Mouse (Mus musculus) spleen, adult 2 months (tissue): ENCODE measurements at regions not wholly inside any gene's neighbourhood (a gene's known extent, or its start where the extent isn't known, plus 50 kb on each side); places are given as distances from the start of the nearest gene placed in this dataset.

ENCODE experiments used
- DNase-seq, 2 experiments: peaks; one replicate each; pipeline versions ENCODE4 v3.0.0 to v3.0.0-alpha.2; 2012 to 2021; ENCODE audit warnings: low spot score in 2 of 2, low read depth in 1 of 2
- H3K27ac ChIP-seq: fragments of 200-500 bp; 2 replicates; pipeline ENCODE4 v1.5.1; 2012; ENCODE audit warnings: low read length, inconsistent platforms; ENCODE audit not compliant: insufficient read depth
- H3K27me3 ChIP-seq: fragments of 200-500 bp; 2 replicates; pipeline ENCODE4 v1.6.1; 2012; ENCODE audit warnings: mild to moderate bottlenecking, moderate library complexity, low read length, inconsistent platforms; ENCODE audit not compliant: control insufficient read depth, insufficient read depth
- H3K36me3 ChIP-seq: fragments of 200-500 bp; 2 replicates; pipeline ENCODE4 v1.6.1; 2012; ENCODE audit warnings: mild to moderate bottlenecking, low read length, inconsistent platforms; ENCODE audit not compliant: control insufficient read depth, insufficient read depth
- H3K4me1 ChIP-seq: fragments of 200-500 bp; 2 replicates; pipeline ENCODE4 v1.6.1; 2011; ENCODE audit warnings: inconsistent platforms; ENCODE audit not compliant: control insufficient read depth, insufficient read depth, insufficient read length
- H3K4me3 ChIP-seq: fragments of 200-500 bp; 2 replicates; pipeline ENCODE4 v1.5.1; 2011; ENCODE audit warnings: mild to moderate bottlenecking, inconsistent platforms; ENCODE audit not compliant: insufficient read depth, insufficient read length; ENCODE audit errors: extremely low read depth
- CTCF ChIP-seq: fragments of 200-500 bp; IDR thresholded peaks from 2 replicates; pipeline ENCODE4 v1.5.1; 2011; ENCODE audit warnings: mild to moderate bottlenecking, inconsistent platforms; ENCODE audit not compliant: insufficient read depth, insufficient read length, insufficient replicate concordance; ENCODE audit errors: extremely low read depth
- POLR2A ChIP-seq: fragments of 200-500 bp; IDR thresholded peaks from 2 replicates; pipeline ENCODE4 v1.6.1; 2011; ENCODE audit warnings: low read depth, low read length, inconsistent platforms
- WGBS: fragments of 180-500 bp; shearing (Covaris S2); methylation state at CpG from one replicate; pipeline ENCODE4 v1.1.7; 2018; 5-methylcytosine and 5-hydroxymethylcytosine counted together

- 88% methylated on average over 12 of the region's 12 CpGs for WGBS
- DNase-seq, result no peak
- no peak for TF ChIP-seq POLR2A
- no peak for TF ChIP-seq CTCF
- H3K4me3 ChIP-seq, result no peak overlapping the region
- H3K27ac ChIP-seq, result no peak overlapping the region
- no peaks in the 10 kb centered on the region for H3K4me1 ChIP-seq
- H3K36me3 ChIP-seq, result no peaks in the 10 kb centered on the region
- H3K27me3 ChIP-seq, result no peaks in the 10 kb centered on the region
Measured at GRCm38 (mm10) chr3:138651361-138652205, 90.4 kb upstream of the Tspan5 start.

- H3K36me3 ChIP-seq, result no peaks in the 10 kb centered on the region
Measured at GRCm38 (mm10) chr3:138652206-138652605, 89.8 kb upstream of the Tspan5 start.

GRCm38 (mm10) chr3:138652685-138653084, 89.3 kb upstream of the Tspan5 start:
- H3K27me3 ChIP-seq, result no peaks in the 10 kb centered on the region
- no peak for TF ChIP-seq CTCF
- no peak for TF ChIP-seq POLR2A
- no peak overlapping the region for H3K4me3 ChIP-seq
- DNase-seq, result no peak
- H3K27ac ChIP-seq, result no peak overlapping the region
- no peaks in the 10 kb centered on the region for H3K36me3 ChIP-seq
- 95% methylated on average over 4 of the region's 4 CpGs for WGBS
- H3K4me1 ChIP-seq, result no peaks in the 10 kb centered on the region

More at GRCm38 (mm10) chr3:138652206-138652605, 89.8 kb upstream of the Tspan5 start:
- no peak overlapping the region for H3K27ac ChIP-seq
- no peaks in the 10 kb centered on the region for H3K4me1 ChIP-seq
- no peak overlapping the region for H3K4me3 ChIP-seq
- no peaks in the 10 kb centered on the region for H3K27me3 ChIP-seq
- DNase-seq, result no peak
- WGBS, result 96% methylated on average over 2 of the region's 2 CpGs
- no peak for TF ChIP-seq CTCF
- TF ChIP-seq POLR2A, result no peak

- no peak for DNase-seq
- Histone ChIP-seq H3K4me3 (no peak overlapping the region), H3K4me1 (no peaks in the 10 kb centered on the region), H3K27me3 (no peaks in the 10 kb centered on the region), H3K27ac (no peak overlapping the region), H3K36me3 (no peaks in the 10 kb centered on the region)
- TF ChIP-seq POLR2A (no peak), CTCF (no peak)
- 94% methylated on average over 13 of the region's 13 CpGs for WGBS
Measured at GRCm38 (mm10) chr3:138653549-138654246, 88.3 kb upstream of the Tspan5 start.

GRCm38 (mm10) chr3:138654610-138655371, 87.2 kb upstream of the Tspan5 start:
- H3K36me3 ChIP-seq, result no peaks in the 10 kb centered on the region
- TF ChIP-seq CTCF (no peak), POLR2A (no peak)
- no peaks in the 10 kb centered on the region for H3K4me1 ChIP-seq
- DNase-seq, result no peak
- H3K27ac ChIP-seq, result no peak overlapping the region
- no peak overlapping the region for H3K4me3 ChIP-seq
- no peaks in the 10 kb centered on the region for H3K27me3 ChIP-seq
- WGBS, result 92% methylated on average over 16 of the region's 16 CpGs

- no peak overlapping the region for H3K27ac ChIP-seq
- DNase-seq, result no peak
- 89% methylated on average over 3 of the region's 3 CpGs for WGBS
Measured at GRCm38 (mm10) chr3:138655479-138655878, 86.5 kb upstream of the Tspan5 start.

GRCm38 (mm10) chr3:138662625-138663024, 79.4 kb upstream of the Tspan5 start:
- WGBS, result 46% methylated on average over 2 of the region's 2 CpGs
- Histone ChIP-seq H3K27ac (no peak overlapping the region), H3K27me3 (no peaks in the 10 kb centered on the region), H3K4me1 (no peaks in the 10 kb centered on the region), H3K4me3 (no peak overlapping the region), H3K36me3 (no peaks in the 10 kb centered on the region)
- no peak for DNase-seq
- TF ChIP-seq CTCF, result no peak
- no peak for TF ChIP-seq POLR2A

More at GRCm38 (mm10) chr3:138655479-138655878, 86.5 kb upstream of the Tspan5 start:
- Histone ChIP-seq H3K4me1 (no peaks in the 10 kb centered on the region), H3K36me3 (no peaks in the 10 kb centered on the region), H3K27me3 (no peaks in the 10 kb centered on the region), H3K4me3 (no peak overlapping the region)
- TF ChIP-seq CTCF (no peak), POLR2A (no peak)
